Mouse (Mus musculus): ENCODE results near the gene Txndc8.
A peak's percentile ranks its signal among the peaks of the same experiment; 100 is the strongest.

Txndc8 gene

GRCm38 (mm10) chr4:58009024-58009423 is at the start of gene Txndc8:
Gene Txndc8, minus strand, starts transcription at chr4:58009124.
- no peak for DNase-seq

- no peak for DNase-seq
These were observed 46.7 kb upstream of the Txndc8 start for GRCm38 (mm10) chr4:58055653-58056052.

GRCm38 (mm10) chr4:58054441-58054840 is 45.5 kb upstream of the Txndc8 start:
- DNase-seq = no peak

GRCm38 (mm10) chr4:58050746-58051145 is 41.8 kb upstream of the Txndc8 start:
- no peak for DNase-seq

- DNase-seq = no peak
These were observed 41.4 kb upstream of the Txndc8 start for GRCm38 (mm10) chr4:58050276-58050675.

GRCm38 (mm10) chr4:58044833-58045232 is 35.9 kb upstream of the Txndc8 start:
- no peak for DNase-seq

- no peak for DNase-seq
These were observed 35.4 kb upstream of the Txndc8 start for GRCm38 (mm10) chr4:58044356-58044755.

GRCm38 (mm10) chr4:58040093-58040492 is 31.2 kb upstream of the Txndc8 start:
- DNase-seq = no peak

GRCm38 (mm10) chr4:58037096-58037705 is 28.3 kb upstream of the Txndc8 start:
- DNase-seq = no peak

GRCm38 (mm10) chr4:58034663-58035062 is 25.7 kb upstream of the Txndc8 start:
- DNase-seq = no peak

- DNase-seq = no peak
These were observed 23.8 kb upstream of the Txndc8 start for GRCm38 (mm10) chr4:58032714-58033113.

- no peak for DNase-seq
These were observed 5.4 kb downstream of the Txndc8 start for GRCm38 (mm10) chr4:58003501-58003900.

- DNase-seq = no peak
These were observed 17.5 kb downstream of the Txndc8 start for GRCm38 (mm10) chr4:57991425-57991824.

- DNase-seq = no peak
These were observed 34.4 kb downstream of the Txndc8 start for GRCm38 (mm10) chr4:57974400-57975117.

GRCm38 (mm10) chr4:57973592-57974268 is 35.2 kb downstream of the Txndc8 start:
- no peak for DNase-seq

- DNase-seq = no peak
These were observed 38.6 kb downstream of the Txndc8 start for GRCm38 (mm10) chr4:57970285-57970684.

- DNase-seq = no peak
These were observed 41.7 kb downstream of the Txndc8 start for GRCm38 (mm10) chr4:57967195-57967594.

- DNase-seq = no peak
These were observed 43.4 kb downstream of the Txndc8 start for GRCm38 (mm10) chr4:57965516-57965915.

- DNase-seq = no peak
These were observed 44.8 kb downstream of the Txndc8 start for GRCm38 (mm10) chr4:57964143-57964542.

- DNase-seq = no peak
These were observed 49.9 kb downstream of the Txndc8 start for GRCm38 (mm10) chr4:57959056-57959455.

GRCm38 (mm10) chr4:57958098-57958497 is 50.8 kb downstream of the Txndc8 start:
- DNase-seq = peak; percentile 28 to 38

GRCm38 (mm10) chr4:57957200-57958085 is 51.5 kb downstream of the Txndc8 start:
- no peak for DNase-seq
